Mouse (Mus musculus): Measurements from ENCODE around the gene Ugt1a10.

DNA sequence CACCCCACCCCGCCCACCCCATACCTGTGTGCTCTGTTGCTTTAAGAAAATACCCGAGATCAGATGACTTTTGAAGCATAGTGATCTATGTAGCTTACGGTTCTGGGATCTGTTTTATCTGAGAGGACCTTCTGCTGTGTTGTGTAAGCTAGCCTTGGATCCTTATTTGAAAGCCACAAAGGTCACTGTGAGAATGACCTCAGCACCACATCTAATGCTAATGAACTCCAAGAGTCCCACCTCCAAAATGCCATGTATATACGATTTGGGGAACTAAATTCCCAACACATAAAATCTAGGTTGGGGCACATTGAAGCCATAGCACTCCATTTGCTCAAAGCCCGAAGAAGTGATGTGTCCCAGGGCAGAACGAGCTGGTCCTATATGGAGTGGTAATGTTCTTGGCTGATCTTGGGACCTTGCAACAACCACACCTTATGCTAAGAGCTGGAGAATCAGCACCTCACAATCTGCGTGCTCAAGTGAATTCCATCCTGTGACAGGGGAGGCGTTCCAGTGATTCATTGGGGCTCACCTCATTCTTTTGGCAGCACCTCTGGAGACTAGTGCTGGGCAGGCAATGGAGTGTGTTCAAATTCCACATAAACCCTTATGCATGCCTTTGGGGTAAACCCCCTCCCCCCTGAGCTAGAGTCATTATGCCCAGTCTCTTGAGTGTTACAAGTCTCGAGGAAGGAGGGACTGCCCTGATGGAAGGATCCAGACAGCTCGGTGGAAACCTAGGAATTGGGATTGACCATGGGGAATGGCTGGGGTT, 201.9 kb downstream of the Ugt1a10 start:
- TF ChIP-seq CTCF (IDR thresholded peaks at IDR 0.05; ENCODE audit: low read depth) (no peak), EP300 (IDR thresholded peaks at IDR 0.05; ENCODE audit: low read depth) (no peak)
